Mouse (Mus musculus) kidney, adult 2 months (tissue): ENCODE data around the gene Pls1.

Experiments
- CTCF ChIP-seq: fragments of 200-500 bp; conservative IDR thresholded peaks from 2 replicates; pipeline ENCODE4 v1.5.1; 2011; ENCODE audit warnings: low read depth, mild to moderate bottlenecking, control low read depth, low read length, moderate library complexity, mixed read lengths; ENCODE audit not compliant: insufficient read depth, insufficient read length
- POLR2A ChIP-seq: fragments of 200-500 bp; IDR thresholded peaks from one replicate; pipeline ENCODE4 v1.6.1; 2011; ENCODE audit warnings: low read depth, low read length, control low read depth

DNA sequence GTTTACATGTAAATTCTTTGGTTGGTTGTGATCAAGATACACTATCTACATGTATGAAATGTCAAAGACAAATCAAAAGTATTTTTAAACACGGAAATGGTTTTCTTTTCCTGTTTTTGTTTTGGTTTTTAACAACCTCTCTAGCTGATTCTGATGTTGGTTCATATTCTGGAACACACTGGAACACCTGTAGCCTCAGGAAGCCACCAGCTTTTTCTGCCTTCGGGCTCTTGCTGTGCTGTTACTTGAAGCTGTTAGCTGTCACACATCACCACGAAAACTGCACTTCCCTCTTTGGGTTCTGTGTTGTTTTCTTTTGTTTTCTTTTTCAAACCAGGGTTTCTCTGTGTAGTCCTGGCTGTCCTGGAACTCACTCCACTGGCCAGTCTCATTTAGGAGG, 10.3 kb downstream of the Pls1 start:
- TF ChIP-seq POLR2A (no peak), CTCF (no peak)
